Mouse (Mus musculus) liver, embryonic 14.5 days (tissue): ENCODE data around the gene Tcea3.

Source experiments
- CTCF ChIP-seq: IDR thresholded peaks from 2 replicates; pipeline ENCODE4 v1.5.1; 2016; ENCODE audit warnings: antibody characterized with exemption, low read depth, control low read depth
- EP300 ChIP-seq: IDR thresholded peaks from 2 replicates; pipeline ENCODE4 v1.6.1; 2016; ENCODE audit warnings: antibody characterized with exemption, low read depth

GRCm38 (mm10) chr4:136199562-136200292 is 47.8 kb upstream of the Tcea3 start:
- TF ChIP-seq EP300 (no peak), CTCF (peak; percentile 96)
